Mouse (Mus musculus) c-Kit-positive CD71-positive TER-119-positive erythroid progenitor cells, embryonic 14.5 days (primary cell): Measurements from ENCODE around the gene Teddm3.
"Not testable (repeated sequence)": the region's sequence is repeated elsewhere in the genome, so short reads cannot be mapped to it uniquely, and the experiment has no call there.

Source experiments
- DNase-seq: peaks from one replicate; pipeline ENCODE4 v3.0.0-alpha.2; 2013; ENCODE audit warnings: low spot score

The Teddm3 gene

DNA sequence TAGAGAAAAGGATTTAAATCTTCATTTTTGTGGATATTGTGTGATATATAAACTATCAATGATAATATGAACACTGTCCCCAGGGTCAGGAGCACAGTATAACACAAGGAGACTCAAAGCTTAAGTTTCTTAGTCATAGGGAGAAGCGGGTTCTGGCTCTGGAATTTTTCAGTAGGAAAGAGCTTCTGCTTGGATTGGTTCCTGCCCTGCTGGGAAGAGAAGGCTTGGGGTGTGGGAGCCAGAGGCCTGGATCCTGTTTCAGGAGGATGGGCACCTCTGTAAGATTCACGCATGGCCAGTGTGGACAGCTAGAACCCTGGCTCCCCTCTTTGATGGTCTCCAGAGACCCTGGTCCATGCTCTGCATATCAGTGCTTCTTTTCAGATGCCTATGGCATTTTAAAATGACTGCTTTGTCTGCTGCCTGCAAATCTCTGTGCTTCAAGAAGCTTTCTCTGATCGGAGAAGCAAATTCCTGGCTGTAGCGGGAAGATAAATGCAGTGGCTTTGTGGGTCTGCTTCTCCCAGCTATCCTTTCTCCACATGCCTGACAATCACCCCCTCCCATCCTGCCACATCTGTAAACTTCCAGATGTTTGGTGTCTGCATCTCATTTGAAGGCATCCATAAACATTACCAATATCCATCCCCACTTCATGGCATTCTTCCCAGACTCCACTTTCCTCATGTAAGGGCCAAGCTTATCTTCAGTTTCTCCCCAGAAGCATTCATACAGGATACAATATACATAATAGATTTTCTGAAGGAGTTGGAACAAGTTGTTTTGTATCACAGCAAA, 2.0 kb downstream of the Teddm3 start:
- no peak for DNase-seq

DNA sequence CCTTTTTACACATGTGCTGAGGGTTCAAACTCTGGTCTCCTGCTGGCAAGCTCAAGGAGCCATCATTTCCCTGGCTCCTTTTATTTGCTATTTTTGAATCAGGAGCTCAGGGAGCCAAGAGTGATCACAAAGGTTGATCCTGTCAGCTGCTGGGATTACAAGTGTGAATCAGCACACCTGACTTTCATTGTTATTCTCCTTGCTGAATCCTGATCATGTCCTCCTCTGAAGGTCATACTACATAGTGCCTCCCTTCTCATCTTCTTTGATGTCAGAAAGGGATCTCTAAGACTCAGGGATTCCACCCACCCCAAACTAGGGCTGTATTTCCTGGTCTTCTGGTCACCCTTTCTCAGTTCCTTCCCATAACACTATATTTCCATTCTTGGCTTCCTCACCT, 3.9 kb downstream of the Teddm3 start:
- DNase-seq, result no peak

DNA sequence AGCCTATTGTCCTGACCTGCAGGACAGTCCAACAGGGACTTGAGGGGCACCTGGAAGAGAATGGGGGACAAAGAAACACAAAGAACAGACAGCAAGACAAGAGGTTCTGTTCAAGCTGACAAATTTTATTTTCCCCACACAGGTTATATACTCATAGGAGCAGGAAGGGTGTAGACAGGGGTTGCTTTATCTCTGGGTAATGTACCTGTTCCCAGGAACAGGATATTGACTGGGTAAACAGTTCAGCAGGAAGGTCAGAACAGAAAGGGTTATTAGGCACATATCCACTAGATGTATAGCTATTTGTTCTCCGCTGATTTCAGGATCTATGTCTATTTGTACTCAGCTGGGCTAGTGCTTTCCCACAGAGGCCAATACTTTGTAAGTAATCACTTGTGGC, 5.3 kb downstream of the Teddm3 start:
- not testable (repeated sequence) for DNase-seq

DNA sequence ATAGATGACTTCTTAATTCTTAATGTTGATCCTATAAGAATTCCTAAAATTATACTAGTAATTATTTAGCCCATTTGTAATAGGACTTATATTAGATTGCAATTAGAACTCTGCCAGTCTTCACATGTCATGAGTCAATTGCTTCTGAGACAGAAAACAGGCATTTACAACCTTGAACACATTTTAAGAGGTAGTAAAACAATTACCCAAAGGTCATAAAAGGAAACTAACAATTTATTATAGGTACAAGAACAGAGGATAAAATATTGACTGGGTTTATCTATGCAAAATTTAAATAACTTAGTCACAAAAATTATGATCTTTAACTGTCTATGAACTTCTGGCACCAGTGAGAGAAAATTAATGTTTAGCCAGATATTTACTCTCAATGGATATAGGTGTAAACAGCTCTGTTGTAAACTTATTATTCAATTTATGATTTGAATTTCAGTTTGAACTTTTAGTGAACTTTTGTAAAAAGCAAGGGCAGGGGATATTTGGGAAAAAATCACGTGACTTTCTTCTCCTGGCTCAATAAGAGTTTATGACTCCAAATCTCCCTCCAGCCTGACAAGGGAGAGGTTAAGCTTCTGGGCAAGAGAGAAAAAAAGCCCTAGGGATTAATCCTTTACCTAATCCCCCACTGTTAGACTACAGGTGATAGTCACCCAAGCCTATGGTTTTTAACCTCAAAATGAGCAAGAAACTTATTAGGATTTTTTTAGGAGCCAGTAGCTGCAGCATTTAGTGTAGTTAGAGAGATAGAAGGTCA, 17.3 kb downstream of the Teddm3 start:
- no peak for DNase-seq

DNA sequence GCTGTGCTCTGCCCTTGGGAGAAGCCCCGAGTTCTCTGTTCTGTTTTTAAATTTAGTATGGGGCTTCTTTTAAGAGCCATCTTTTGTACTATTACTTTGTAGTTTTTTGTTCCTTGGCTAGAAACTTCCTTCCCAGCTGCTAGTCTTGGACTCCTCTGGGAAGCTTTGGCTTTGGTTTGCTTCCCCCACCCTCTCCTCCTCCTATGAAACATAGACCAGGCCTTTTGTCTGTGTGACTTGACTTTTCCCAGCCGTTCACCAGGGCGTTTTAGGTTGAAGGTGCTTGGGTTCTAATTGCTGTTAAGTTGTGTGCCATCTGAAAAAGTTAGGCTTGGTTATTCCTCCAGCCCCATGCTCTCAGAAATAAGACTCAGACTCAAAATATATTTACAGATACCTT, 26.1 kb downstream of the Teddm3 start:
- DNase-seq, result not testable (repeated sequence)

DNA sequence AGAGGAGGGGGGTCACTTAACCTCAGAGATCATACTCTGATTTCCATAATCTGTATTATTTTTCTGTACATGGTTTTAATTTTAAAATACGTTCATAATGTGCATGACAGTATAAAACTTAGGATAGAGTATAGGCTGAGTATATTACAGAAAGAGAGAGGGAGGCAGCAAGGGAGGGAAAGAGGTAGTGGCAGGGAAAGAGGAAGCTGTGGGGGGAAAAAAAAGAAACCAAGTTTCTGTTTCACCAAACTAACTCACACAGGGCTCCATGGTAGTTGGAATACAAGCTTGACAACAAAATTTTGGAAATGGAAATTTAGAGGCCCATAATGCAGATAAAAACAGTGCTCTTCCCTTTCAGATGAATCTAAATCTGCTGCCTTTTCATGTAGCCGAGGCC, 31.0 kb downstream of the Teddm3 start:
- not testable (repeated sequence) for DNase-seq

DNA sequence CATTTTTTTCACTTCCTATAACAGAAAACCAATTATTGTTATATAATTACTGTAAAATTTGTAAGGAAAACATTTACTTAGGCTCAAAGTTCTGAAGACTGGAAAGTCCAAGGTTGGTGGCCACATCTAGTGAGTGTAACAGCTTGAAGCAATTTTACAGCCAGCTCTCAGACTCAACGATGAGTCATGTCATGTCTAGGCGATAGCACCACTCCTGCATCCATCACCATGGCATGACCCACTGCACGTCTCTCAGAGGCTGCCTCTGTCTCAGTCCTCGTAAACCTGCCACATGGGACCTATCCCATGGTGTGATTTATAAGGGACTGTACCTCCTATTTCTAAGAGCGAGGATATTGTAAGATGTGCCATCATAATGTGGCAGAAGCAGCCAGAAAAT, 37.7 kb downstream of the Teddm3 start:
- no peak for DNase-seq

DNA sequence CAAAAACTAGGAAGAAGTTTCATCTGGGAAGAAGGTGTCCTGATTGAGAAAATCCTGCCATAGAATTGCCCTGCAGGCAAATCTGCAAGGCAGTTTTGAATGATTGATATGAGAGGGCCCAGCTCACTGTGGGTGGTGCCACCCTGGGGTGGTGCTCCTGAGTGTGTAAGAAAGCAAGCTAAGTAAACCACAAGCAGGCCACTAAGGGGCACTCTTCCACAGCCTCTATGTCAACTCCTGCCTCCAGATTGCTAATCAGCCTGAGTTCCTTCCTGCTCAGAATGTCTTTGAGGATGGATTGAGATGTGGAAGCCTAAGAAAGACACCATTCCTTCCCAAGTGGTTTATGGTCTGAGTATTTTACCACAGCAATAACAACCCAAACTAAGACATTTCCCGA, 44.3 kb downstream of the Teddm3 start:
- DNase-seq, result no peak
